Mouse (Mus musculus): ENCODE results near the gene Olfr181. TPM values are rescaled to one million over a fixed set of nuclear protein-coding genes. Genes with fewer than 3 reads are reported as not detected.

Gene Olfr181
- not detected in 2 replicates for polyA plus RNA-seq (2012; ENCODE audit: low replicate concordance)

DNA sequence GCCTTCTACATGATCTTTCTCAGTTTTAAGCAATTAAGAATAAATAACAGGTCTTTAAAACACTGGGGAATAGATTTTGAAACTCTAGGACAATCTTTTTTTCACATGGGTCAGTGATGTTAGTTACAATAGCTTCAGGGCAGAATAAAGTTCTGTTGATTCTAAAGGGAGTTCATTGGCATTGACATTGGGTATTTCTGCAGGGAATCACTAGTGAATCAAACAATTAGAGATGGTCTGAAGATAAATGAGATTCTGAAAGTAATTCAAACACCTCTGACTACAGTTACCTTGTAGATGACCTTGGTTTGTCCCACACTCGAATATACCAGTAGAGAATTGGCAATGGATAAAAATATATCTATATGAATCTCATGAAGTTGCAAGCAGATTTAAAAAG is at the start of gene Olfr181:
Olfr181 (minus strand) TSS at position 101 of the 400 bp plus-strand sequence.

DNA sequence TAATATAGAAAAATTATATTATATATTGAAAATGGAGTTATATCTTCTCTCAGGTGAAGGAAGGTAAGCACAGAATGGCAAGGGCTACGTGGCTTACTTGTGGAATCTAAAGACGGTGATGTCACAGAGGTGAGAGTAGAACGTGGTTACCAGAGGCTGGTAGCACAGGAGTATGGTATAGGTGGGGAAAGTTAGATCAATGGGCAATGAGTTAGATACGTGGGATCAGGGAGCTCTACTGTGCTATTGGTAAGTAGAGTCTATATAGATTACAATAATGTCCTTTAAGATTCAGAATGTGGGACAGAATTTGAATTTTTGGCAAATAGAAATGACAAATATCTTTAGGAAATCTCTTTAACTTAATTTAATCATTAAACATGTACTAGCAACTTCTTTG is 737 bp upstream of the Olfr181 start, which contains the start of gene Olfr180:
Olfr180 (minus strand) TSS at position 101 of the 400 bp plus-strand sequence.

DNA sequence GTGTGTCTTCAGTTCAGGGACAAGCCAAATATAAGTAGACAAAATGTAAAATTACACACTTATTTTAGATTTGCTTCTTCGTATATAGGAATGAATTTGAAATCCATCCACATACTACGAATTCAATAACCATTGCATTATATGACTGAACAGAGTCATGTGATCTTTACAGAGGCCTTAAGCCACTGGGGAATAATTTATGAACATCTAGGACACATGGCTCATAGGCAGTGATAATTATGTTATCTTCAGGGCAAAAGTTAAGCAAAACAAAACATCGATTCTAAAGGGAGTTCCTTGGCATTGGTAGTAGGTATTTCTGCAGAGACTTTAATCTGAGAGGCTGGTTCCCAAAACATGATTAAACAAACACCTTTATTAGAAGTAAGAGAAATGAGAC is 36.6 kb downstream of the Olfr181 start, which contains the start of gene Olfr178:
Olfr178 (minus strand) TSS at position 101 of the 400 bp plus-strand sequence.

Other genes with a start within 250 kb of the Olfr181 start
- 0.18 and 0.24 TPM in 2 replicates for gene Gpr15, start 209.7 kb downstream of the Olfr181 start, polyA plus RNA-seq (2012; ENCODE audit: low replicate concordance)
- 2.6 and 3.2 TPM in 2 replicates for gene Cldnd1, start 200.8 kb downstream of the Olfr181 start, polyA plus RNA-seq (2012; ENCODE audit: low replicate concordance)
- gene Olfr172, start 165.6 kb downstream of the Olfr181 start, polyA plus RNA-seq (2012; ENCODE audit: low replicate concordance), result not detected in 2 replicates
- not detected in 2 replicates for gene Olfr173, start 128.5 kb downstream of the Olfr181 start, polyA plus RNA-seq (2012; ENCODE audit: low replicate concordance)
- not detected in 2 replicates for gene Olfr175-ps1, start 102.0 kb downstream of the Olfr181 start, polyA plus RNA-seq (2012; ENCODE audit: low replicate concordance)
- not detected in 2 replicates for gene Olfr177, start 54.0 kb downstream of the Olfr181 start, polyA plus RNA-seq (2012; ENCODE audit: low replicate concordance)
- gene Olfr178, start 36.7 kb downstream of the Olfr181 start, polyA plus RNA-seq (2012; ENCODE audit: low replicate concordance), result not detected in 2 replicates
- gene Olfr180, start 637 bp upstream of the Olfr181 start, polyA plus RNA-seq (2012; ENCODE audit: low replicate concordance), result not detected in 2 replicates
- not detected in 2 replicates for gene Olfr183, start 66.6 kb upstream of the Olfr181 start, polyA plus RNA-seq (2012; ENCODE audit: low replicate concordance)
- gene Olfr186, start 101.5 kb upstream of the Olfr181 start, polyA plus RNA-seq (2012; ENCODE audit: low replicate concordance), result not detected in 2 replicates
- gene Olfr187, start 111.0 kb upstream of the Olfr181 start, polyA plus RNA-seq (2012; ENCODE audit: low replicate concordance), result not detected in 2 replicates
- gene Olfr190, start 149.2 kb upstream of the Olfr181 start, polyA plus RNA-seq (2012; ENCODE audit: low replicate concordance), result not detected in 2 replicates
- gene Olfr191, start 161.1 kb upstream of the Olfr181 start, polyA plus RNA-seq (2012; ENCODE audit: low replicate concordance), result not detected in 2 replicates
- not detected in 2 replicates for gene Olfr193, start 183.1 kb upstream of the Olfr181 start, polyA plus RNA-seq (2012; ENCODE audit: low replicate concordance)
- not detected in 2 replicates for gene Olfr194, start 192.3 kb upstream of the Olfr181 start, polyA plus RNA-seq (2012; ENCODE audit: low replicate concordance)
- not detected in 2 replicates for gene Olfr195, start 218.3 kb upstream of the Olfr181 start, polyA plus RNA-seq (2012; ENCODE audit: low replicate concordance)
- not detected in 2 replicates for gene Olfr196, start 241.7 kb upstream of the Olfr181 start, polyA plus RNA-seq (2012; ENCODE audit: low replicate concordance)